Mouse (Mus musculus): ENCODE data around the gene Olig1.
"Not testable (repeated sequence)": the region's sequence is repeated elsewhere in the genome, so short reads cannot be mapped to it uniquely, and the experiment has no call there.

Gene Olig1

DNA sequence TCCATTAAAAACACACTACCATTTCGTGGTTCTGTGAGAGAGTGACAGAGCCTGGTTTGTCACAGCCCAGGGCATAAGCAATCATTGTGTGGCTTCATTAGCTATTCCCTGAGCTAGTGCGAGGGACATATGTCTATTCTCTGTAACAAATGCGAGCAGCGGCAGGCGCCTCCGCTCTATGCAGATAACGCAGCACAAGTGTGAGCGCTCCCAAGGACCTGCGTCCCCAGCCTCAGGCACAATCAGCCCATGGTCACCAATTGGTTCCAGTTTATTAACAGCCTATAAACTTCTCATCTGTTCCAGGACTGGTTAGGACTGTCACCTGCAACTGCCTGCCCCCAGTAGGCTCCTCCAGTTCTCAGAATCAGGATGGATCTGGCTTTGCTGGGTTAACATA lies 23.3 kb upstream of the Olig1 start:
- DNase-seq (ENCODE audit: low read depth, low spot score), result no peak

DNA sequence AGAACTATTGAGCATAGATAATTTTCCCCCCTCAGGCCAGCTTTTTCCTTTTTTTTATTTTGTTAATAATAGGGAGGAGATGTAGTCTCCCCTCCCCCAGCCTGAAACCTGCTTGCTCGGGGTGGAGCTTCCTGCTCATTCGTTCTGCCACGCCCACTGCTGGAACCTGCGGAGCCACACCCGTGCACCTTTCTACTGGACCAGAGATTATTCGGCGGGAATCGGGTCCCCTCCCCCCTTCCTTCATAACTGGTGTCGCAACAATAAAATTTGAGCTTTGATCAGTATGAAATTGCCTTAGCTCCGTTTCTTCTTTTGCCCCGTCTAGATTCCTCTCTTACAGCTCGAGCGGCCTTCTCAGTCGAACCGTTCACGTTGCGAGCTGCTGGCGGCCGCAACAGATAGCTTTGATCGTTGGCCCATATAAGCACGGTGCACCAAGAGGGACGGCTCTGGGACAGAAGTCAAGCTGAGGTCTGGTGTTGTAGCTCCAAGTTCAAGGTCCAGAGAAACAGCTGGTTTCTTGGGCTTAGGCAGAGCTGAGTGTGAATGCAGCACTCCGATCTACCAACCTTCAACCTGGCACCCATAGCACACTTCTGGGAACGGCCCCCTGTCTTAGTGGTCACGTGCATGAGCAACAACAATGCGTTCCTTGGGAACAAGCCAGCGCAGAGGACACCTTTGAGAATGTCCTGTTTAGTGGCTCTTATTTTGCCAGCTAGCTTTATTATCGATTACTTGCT lies 14.0 kb upstream of the Olig1 start:
- DNase-seq (ENCODE audit: low read depth, low spot score), result not testable (repeated sequence)

DNA sequence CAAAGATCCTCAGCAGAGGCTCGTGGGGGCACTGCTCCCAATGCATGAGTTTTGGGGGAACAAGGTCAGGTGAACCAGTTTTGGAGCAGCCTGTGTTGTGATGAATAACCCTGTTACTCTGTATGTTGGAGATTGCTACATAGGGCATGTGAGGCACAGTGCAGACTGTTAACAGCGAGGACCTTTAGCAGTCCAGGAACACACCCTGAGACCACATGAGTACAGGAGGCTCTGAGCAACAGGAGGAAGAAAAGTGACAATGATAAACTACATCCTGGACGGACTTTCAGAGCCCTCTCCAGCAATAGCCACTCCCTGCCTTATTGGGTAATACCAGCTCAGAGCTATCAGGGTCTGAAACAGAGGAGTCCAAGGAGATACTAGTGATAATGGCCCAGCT lies 10.6 kb upstream of the Olig1 start:
- DNase-seq (ENCODE audit: low read depth, low spot score), result no peak

DNA sequence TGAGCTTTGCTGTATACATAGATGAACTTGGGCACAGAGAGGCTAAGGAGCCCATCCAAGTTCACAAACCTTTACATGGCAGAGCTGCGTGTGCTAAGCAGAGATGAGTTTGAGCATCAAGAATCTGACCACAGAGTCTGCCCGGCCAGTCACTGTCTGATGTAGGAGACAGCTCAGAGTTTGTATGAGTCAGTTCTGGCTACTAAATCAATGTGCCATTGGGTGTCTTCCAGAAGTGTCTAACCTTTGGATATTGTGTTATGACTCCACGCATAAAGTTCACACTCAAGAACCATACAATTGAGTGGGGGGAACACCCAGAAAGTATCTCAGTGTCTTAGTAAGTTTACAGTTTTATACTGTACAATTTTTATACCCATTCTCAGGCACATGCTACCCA lies 8.7 kb upstream of the Olig1 start:
- no peak for DNase-seq (ENCODE audit: low read depth, low spot score)

DNA sequence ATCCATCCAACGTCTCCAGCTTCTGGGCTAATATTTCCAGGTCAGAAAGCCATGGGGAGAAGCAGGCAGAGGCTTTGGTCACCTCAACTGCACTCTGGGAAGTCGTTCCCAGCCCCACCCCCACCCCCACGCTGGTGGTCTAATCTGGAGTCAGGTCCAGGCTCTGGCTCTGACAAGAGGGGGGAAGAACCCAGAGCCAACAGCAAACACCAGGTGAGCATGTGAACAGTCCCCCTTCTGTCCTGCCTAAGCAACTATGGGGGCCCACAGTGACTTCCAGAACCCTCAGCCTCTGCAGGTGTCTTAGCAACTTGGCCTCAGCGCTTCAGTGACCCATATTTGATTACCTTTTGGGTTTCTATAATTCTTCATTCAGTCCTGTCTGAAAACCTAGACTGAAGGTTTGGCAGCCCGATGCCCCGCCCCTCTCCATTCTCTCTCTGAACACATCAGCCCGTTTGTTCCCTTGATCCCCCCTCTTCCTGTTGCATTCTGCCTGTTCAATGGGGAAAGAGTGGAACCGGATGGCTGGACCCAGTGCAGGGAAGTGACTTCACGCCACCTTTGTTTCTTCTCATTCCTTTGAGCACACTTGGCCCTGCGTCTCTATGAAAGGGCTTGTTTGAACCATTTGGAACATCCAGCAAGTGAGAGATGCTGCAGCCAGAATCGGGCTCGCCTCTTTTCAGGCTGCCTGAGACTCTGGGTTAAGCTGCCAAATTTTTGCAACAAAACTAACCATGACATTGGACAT lies 6.9 kb upstream of the Olig1 start:
- DNase-seq (ENCODE audit: low read depth, low spot score), result no peak

DNA sequence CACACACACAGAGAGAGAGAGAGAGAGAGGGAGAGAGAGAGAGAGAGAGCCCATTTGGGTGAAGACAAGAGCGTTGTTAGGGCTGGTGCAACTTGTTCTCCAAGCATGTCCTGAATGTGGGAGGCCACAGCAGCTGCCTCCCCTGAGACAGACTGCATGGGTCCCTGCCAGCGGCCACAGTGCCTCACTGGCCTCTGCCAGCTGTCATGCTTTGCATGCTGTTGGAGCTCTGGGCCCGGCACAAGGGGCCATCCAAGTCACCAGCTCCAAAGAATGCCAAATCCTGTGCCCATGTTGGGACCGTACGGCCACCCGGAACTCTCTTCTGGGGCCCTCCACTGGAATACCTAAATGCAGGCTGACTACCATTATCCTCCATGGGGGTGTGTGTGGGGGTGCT lies 3.6 kb upstream of the Olig1 start:
- no peak for DNase-seq (ENCODE audit: low read depth, low spot score)

DNA sequence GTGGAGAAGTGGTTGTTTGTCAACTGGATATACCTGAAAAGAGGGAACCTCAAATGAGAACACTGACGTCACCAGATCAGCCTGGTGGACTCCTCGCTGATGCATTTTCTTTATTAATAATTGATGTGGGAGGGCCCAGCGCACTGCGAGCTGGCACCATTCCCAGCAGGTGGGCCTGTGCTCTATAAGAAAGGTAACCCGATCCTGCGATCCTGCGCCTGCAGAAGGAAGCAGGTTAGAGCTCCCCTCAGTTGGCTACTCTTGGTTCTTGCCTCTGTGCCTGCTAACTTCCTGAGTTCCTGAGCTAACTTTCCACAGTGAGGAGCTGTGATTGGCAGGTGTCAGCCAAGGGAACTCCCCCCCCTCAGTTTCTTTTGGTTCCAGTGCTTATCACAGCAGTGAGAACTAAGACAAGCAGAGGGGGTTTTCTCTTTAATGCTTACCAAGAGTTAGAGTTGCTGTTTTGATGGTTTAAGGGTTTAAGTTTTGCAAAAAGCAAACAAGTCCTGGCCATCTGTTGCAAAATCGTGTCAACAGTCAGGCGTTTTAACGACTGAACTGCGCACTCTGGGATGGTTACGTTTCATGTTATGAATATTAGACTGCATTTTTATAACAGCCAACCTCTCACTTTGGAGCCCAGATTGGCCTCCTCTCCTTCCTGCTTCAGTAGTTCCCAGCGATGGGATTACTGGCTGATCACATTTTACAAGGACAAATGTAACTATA lies 684 bp upstream of the Olig1 start:
- peak; percentile 31 for DNase-seq (ENCODE audit: low read depth, low spot score)

DNA sequence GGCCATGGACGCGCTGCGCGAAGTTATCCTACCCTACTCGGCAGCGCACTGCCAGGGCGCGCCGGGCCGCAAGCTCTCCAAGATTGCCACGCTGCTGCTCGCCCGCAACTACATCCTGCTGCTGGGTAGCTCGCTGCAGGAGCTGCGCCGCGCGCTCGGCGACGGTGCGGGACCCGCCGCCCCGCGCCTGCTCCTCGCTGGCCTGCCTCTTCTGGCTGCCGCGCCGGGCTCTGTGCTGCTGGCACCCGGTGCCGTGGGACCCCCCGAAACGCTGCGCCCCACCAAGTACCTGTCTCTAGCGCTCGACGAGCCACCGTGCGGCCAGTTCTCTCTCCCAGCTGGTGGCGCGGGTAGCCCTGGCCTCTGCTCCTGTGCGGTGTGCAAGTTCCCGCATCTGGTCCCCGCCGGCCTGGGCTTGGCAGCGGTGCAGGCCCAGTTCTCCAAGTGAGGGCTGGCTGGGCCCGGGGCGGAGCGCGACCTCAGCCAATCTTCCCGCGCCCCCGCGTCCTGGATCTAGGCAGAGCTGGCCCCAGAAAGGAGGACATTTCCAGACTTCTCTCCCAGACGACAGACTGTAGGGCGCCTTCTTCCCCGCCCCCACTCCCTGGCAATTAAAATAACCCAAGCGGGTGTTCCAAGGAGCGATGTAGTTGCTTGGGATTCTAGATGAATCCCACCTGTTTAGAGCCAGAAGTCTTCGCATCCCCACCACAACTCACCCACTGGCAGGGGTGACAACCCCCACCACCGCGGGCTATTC lies 820 bp downstream of the Olig1 start:
- peak; percentile 15 for DNase-seq (ENCODE audit: low read depth, low spot score)

DNA sequence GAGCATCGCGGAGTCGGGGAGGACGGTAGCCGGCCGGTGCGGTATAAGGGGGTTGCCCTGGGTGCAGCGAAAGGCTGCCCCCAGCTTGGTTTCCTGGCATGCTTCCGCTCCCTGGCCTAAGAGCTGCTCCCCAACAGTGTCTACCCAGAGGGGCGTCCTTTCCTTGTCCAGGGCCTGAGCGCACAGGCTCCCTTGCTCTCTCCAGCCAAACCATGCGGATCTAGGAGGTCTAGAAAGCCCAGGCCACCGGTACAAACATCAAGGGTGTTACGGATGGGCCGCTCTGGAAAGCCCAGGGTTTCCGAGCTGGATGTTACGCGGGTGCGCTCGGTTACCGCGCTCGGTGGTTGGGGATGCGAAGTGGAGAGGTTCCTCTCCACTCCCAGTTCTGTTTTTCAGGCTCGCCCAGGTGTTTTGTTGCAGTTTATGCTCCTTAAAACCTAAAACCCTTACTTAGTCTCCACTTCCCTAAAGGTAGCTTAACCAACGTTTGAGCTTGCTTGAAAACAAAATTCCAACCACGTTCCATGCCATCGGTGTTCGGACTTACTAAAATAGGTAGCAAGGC lies 1.5 kb downstream of the Olig1 start:
- DNase-seq (ENCODE audit: low read depth, low spot score), result peak; percentile 17

DNA sequence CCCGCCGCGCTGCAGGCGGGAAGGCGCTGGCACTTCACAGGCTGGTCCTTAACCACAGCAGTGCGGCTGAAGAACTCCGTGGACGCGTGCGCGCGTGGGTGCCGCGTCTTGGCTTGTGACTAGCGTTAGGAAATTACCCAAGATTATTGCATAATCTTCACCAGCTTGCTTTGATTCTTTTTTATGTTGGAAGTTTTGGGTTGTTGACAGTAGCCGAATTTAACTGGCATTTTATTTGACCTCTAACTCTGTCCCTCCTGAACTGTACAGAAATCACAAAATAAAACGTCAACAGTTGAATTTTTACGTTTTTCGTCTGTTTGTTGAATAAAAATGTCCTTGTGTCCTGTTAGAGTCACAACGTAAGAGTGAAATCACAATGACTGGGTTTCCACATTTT lies 2.1 kb downstream of the Olig1 start:
- DNase-seq (ENCODE audit: low read depth, low spot score), result peak; percentile 5

DNA sequence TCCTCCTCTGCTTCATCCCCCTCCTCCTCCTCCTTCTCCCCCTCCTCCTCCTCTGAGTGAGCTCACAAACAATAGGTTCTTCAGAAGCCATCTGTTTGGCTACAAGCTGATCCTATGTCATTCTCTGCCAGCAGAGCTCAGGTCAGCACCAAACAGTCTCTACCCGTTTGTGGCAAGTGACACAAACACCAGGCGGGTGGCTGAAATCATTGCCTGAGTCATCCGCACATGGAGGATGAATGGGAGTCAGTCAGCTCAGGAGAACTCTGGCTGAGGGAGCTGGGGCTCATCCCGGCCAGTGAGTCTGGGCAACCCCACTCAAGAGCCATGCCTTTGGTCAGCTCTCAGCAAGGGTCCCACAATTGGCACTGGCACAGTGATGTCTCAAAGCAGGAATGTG lies 10.9 kb downstream of the Olig1 start:
- no peak for DNase-seq (ENCODE audit: low read depth, low spot score)

DNA sequence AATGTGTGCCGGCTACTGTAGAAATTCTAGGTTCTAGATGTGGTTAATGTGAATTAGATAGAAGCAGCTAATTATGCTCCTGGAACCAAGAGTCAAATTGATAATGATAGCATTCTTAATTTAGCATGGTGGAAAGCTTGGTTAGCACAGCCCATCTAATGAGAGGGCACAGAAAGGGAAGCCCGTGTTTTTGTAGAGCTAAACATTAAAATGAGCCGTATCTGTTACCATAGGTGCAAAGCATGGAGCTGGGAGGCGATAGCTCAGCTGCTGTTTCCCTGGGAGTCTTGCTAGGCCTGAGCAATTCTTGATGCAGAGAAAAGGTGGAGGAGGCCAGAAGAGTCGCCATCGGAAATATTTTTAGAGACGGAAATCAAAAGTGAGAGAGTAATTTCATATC lies 22.5 kb downstream of the Olig1 start:
- no peak for DNase-seq (ENCODE audit: low read depth, low spot score)

DNA sequence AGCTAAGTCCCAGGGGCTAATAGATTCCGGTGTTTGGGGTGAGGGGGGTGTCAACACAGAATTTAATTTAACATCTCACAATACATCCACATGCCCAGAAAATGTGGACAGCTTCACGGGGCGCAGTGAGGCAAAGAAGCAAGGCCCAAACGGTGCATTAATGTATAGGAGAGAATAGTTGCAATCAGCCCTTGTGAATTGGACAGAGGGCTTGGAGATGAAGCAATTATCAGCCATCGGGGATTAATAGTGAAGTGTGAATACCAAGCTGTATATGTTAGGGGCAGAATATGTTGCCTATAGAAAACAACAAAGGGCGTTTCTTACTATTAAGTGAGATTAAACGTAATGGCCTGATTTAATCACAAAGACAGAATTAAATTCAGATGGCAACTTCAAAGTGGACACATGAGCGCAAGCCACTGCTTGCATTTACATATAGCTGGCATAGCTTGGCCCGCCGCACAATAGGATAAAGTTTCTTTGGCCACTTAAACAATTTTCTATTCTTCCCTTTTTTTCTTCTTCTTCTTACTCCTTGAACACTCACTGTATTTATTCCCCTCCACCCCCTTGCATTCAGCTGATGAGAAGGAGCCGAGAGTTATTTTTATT lies 23.3 kb downstream of the Olig1 start:
- DNase-seq (ENCODE audit: low read depth, low spot score), result no peak

DNA sequence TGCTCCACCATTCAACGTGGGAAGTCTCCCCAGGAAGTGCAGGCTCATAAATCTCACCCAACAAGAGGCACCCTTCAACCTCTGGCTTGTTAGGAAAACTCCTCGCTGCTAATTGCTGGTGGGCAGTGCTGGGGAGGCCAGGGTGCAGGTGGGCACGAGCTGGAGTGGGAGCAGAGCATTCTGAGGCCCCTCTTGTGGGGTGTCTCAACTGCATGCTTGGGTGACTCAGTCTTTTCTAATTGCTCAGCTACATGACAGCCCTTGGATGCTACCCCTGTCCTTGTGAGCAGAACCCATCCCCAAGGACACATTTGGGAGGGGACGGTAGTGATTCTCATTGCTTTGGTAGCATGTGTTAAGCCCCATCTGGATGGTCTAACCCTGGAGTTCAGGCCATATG lies 28.2 kb downstream of the Olig1 start:
- no peak for DNase-seq (ENCODE audit: low read depth, low spot score)

DNA sequence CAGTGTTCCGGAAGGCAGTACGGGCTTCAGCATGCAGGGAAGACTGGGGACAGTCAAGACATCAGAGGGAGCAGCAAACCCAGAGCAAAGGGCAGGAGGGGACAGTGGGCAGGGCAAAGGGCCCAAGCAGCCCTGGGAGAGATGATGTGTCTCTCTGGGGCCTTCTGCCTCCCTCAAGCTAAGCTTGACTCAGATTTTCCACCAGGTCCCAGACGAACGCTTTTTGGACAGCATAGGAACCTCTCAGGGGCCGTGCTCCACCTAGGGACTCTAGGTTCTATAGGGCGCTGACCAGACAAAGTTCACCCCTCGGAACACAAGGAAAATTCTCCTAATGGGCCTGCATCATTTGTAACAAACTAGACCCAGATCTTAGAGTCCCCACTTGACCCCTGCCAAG lies 29.8 kb downstream of the Olig1 start:
- DNase-seq (ENCODE audit: low read depth, low spot score), result no peak

DNA sequence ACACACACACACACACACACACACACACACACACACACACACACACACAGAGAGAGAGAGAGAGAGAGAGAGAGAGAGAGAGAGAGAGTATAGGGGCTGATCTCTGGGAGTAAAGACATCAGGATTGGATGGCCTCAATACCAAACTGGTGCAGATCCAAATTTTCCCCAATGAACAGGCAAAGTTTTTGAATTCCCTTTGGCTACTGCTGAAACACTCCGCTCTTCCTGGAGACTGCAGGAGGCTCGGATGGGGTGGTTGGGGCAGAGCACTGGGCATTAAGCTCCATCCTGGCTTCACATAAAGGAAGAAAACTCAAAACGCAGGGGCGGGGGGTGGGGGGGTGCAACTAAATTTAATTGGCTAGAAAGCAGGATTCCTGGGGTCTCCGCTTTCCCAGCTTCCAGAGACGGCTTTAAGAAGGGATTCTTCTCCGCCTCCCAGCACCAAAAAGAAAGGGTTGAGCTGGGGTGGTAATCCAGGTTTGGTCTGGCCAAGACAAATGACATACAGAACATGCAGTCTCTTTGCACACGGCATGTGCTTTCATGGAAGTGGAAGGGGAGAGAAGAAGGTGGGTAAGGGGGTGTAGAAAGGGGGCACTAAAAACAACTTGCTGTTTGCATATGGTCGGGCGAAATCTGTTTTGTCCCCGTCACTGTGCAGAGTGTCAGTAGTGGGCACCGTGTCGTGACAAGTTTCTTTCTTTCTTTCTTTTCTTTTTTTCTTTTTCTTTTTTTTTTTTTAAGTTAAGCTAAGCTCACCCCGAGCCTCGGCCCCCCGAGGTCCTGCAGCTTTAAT lies 31.3 kb downstream of the Olig1 start:
- DNase-seq (ENCODE audit: low read depth, low spot score), result no peak

DNA sequence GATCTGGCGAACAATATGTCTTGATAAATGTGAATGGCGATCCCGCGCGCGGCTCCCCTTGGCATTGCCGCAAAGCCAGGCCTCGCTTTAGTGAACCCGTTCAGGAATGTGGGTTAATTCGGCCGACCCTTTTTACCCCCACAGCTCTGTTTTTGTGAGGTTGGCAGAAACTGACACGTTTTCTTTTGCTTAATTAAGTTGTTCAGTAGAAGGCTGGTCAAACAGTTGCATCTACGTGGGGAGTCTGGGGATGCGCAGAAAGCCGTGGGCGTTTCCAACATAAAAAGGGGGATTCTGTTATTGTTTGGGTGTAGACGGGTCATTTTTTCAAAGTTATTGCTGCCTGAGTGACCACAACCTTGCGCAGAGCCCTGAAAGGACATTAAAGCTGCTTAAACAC lies 31.9 kb downstream of the Olig1 start:
- no peak for DNase-seq (ENCODE audit: low read depth, low spot score)

DNA sequence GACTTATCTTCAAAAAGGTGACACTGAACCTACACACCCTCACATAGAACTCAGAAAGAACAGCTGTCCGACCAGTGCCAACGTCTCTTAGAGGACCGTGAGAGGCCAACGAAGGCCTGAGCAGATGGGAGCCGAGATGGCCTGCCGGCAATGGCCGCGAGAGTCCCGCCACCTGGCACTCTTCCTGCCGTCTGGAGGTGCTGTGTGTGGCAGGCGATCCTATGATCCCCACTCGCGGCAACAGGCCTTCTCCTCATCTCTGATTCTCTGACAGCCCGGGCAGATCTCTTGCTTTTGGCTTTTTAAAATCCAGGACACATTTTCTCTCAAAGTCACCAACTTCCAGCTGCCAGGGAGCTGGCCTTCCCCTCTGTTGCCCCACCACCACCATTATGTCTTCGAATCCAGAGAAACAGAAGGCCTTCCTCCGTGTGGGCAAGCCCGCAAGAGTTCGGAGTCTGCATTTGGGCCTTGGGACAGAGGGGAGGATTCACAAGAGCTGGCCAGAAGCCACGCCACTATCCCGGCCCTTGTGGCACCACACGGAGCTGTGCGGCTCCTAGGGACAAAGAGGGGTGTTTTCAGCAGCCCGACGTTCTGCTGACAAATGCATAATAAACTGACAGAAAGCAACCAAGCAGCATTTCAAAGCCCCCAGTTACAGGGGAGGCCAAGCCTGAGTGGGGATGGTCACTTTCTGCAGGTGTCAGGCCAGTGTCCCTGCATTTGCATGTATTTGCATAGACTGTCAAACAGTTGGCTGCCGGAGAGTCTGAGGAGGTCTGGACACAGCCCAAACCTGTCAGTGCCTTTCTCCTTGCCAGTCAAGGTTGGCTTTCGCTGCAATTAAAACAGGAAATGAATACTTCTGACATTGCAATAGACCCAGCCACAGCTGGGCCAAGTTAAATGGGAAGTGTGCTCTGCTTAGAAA lies 34.5 kb downstream of the Olig1 start:
- no peak for DNase-seq (ENCODE audit: low read depth, low spot score)

DNA sequence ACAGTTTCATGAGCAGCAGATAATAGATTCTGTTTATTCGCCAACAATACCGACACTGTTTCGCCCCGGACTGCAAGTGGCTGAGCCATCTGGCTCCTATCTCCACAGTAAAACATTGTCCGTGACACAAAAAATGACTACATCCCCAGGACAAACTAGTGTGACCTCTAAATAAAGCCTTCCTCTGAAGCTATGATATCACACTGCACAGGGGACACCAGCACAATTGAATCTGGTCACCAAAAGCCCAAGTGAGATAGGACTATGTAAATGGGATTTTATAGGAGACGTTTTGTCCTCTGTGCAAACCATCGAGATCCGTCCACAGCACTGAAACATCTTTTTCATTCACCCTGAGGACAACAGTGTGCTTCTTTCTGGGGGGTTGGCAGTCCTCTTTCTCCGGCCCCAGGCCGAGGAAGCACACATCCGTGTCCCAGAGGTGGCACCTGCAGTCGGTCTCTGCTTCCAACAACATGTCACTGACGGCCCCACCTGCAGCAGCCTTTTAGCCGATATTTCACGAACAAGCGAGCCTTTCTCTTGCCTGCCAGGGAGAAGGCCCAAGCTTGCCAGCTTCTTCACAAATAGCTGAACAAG lies 36.0 kb downstream of the Olig1 start:
- no peak for DNase-seq (ENCODE audit: low read depth, low spot score)
